Mouse (Mus musculus) kidney, adult 2 months (tissue): ENCODE results near the gene Rap1gap2.

ENCODE experiments used
- CTCF ChIP-seq: fragments of 200-500 bp; conservative IDR thresholded peaks from 2 replicates; pipeline ENCODE4 v1.5.1; 2011; ENCODE audit warnings: low read depth, mild to moderate bottlenecking, control low read depth, low read length, moderate library complexity, mixed read lengths; ENCODE audit not compliant: insufficient read depth, insufficient read length
- POLR2A ChIP-seq: fragments of 200-500 bp; IDR thresholded peaks from one replicate; pipeline ENCODE4 v1.6.1; 2011; ENCODE audit warnings: low read depth, low read length, control low read depth

DNA sequence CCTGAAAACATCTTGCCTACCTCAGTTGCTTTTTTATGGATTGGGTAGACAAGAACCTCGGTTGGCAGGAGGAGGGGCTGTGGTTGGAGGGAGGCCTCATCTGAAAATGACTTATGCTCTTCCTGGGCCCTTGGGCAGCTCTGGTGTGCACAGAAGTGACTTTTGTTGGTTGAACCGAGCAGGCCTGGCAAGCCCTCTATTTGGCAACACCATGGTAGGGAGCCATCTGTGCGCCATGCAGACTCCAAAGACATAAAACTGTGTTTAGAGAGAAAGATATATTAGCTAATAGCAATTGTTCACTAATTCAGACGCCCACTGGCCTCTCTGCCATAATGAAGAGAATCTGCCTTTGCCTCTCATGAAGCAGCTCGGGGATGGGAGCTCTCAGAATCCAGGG is 94.6 kb downstream of the Rap1gap2 start:
- TF ChIP-seq CTCF: no peak
- TF ChIP-seq POLR2A: no peak
